Mouse (Mus musculus) Patski (cell line): Measurements from ENCODE around the gene Map3k14. TPM values are rescaled to one million over a fixed set of nuclear protein-coding genes. Genes with fewer than 3 reads are reported as not detected.

Experiments used
- ATAC-seq: fragments of 100-300 bp; one replicate; pipeline ENCODE4 v1.8.0; 2021
- CTCF ChIA-PET: fragments of 350-600 bp; sonication (Branson Sonifier 250); formaldehyde crosslinking; loops from one replicate; lab custom pipeline; 2022; ENCODE audit warnings: inconsistent platforms; lab: Charles Lee
- POLR2A ChIA-PET: fragments of 350-600 bp; sonication (Branson Sonifier 250); formaldehyde crosslinking; loops from one replicate; lab custom pipeline; 2022; ENCODE audit warnings: antibody characterized with exemption, inconsistent platforms; lab: Charles Lee
- DNase-seq: peaks from one replicate; pipeline ENCODE4 v3.0.0-alpha.2; 2011; ENCODE audit warnings: low read depth, low spot score
- H3K27me3 ChIP-seq: fragments of 371-371 bp; one replicate; pipeline ENCODE4 v1.5.1; 2021
- CTCF ChIP-seq: fragments of 100-300 bp; IDR thresholded peaks from one replicate; pipeline ENCODE4 v1.5.1; 2021
- in situ Hi-C: fragments of 300-500 bp; cut with MboI; formaldehyde crosslinking; loops from 3 replicates; pipeline ENCODE4 v1.11.1; 2018; ENCODE audit warnings: low pct_unique_long_range_greater_than_20kb, mixed read lengths
- polyA plus RNA-seq: library from polyadenylated mRNA; unstranded; gene quantifications from one replicate; pipeline ENCODE4 v1.2.3, GENCODE M21; 2021

Map3k14 gene
- polyA plus RNA-seq, 1 experiment from 2014 or later: 16.8 TPM

DNA sequence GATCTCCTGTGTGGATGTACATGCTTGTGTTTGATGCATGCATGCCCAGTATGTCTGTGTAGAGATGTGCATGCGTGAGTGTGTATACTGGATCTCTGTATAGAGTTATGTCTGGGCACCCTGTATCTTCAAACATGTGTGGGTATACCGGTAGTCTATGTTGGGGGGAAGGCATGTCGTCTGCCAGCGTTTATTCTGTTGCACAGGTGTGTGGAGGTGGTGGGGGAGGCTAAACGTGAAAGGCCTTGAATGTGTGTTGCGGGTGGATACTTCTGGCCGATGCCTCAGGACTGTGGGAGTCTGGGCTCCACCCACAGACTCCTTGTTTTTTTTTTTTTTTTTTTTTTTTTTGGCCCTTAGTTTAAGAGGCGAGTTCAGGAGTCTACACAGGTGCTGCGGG lies 85.9 kb downstream of the Map3k14 start:
- ChIA-PET CTCF (interaction anchor here (0.8 kb wide), 1 partner anchor 13 kb away, joined by 3 read pairs; no protein-coding TSS in a partner anchor), POLR2A (no interaction called here)
- in situ Hi-C loops: no loop called here
- no peak for TF ChIP-seq CTCF
- no peaks in the 10 kb centered on the region for H3K27me3 ChIP-seq
- ATAC-seq: no peak
- DNase-seq: no peak

DNA sequence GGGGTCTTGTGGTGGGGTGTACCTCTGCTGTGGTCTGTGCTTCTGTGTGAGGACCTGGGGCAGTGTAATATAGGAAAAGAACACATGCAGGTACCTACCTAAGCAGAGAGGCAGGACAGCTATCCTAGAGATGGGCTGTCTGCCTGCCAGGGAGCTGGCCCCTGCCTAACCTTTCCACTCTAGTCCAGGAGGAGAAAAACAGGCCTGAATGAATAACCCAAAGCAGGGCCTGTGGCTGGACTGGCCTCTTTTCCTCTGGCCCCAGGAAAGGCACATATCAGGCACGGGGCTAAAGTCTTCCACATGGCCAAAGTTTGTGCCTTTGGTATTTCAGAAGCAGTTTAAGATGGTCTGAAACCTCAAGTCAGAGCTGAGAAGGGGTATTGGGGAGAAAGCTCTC lies 86.8 kb downstream of the Map3k14 start:
- TF ChIP-seq CTCF: no peak
- POLR2A ChIA-PET: no interaction called here
- no peak for DNase-seq
- no peaks in the 10 kb centered on the region for H3K27me3 ChIP-seq
- ATAC-seq: no peak
- in situ Hi-C loops: no loop called here
- CTCF ChIA-PET: no interaction called here

DNA sequence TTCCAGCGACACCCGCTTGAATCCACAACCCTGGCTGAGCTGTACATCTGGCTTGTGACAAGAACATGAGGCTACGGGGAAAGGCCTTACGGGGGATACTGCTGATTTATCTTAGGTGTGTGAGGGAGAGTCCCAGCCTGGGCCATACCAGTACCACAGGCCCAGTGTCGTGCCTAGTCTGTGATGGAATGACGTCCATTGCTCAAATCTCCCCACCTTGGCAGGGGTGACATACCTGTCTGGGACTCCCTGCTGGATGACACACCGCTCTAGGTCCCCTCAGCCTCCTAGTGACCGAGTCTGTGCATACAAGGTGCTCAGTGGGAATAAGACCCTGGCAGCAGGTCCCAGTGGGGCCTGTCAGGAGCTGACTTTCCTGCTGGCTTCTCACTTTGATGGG lies 88.5 kb downstream of the Map3k14 start:
- ChIA-PET POLR2A (interaction anchor here (1.6 kb wide), 1 partner anchor 14 kb away, joined by 3 read pairs; no protein-coding TSS in a partner anchor), CTCF (no interaction called here)
- no peak for TF ChIP-seq CTCF
- DNase-seq: no peak
- ATAC-seq: no peak
- in situ Hi-C loops: no loop called here
- H3K27me3 ChIP-seq: no peaks in the 10 kb centered on the region

DNA sequence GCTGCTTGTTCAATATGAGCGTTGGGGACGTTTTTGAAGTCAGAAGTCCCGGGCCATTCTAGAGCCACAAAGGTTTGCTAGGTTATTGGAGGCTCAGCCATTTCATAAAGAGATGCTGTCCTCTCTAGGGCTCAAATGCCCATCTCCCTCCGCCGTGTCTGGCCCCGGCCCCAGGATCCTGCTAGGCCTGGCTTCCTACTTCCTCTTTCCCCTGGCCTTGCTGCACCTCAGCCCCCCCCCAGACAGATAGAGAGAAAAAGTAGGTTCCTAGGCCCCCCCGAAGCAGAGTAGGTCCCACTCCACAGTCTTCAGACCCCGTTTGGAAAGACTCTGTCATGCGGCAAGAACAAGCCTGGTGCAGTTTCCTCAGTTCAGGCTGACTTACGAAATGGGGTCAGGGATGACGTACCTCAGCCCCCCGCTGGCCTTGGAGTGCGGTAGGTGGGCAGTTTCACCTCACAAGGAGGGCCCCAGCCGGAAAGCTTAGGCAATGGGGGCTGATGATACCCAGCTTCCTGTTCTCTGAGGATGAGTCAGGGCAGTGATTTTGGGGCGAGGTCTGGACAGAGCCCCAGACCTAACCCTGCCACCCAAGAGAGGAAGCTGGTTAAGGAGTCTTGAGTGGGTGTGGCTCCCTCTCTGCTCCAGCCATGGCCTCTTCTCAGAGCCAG lies 89.3 kb downstream of the Map3k14 start:
- CTCF ChIA-PET: no interaction called here
- no peak for TF ChIP-seq CTCF
- DNase-seq: no peak
- in situ Hi-C loops: no loop called here
- ATAC-seq: no peak
- no peaks in the 10 kb centered on the region for H3K27me3 ChIP-seq
- POLR2A ChIA-PET: interaction anchor here (1.6 kb wide), 1 partner anchor 15 kb away, joined by 3 read pairs; no protein-coding TSS in a partner anchor

DNA sequence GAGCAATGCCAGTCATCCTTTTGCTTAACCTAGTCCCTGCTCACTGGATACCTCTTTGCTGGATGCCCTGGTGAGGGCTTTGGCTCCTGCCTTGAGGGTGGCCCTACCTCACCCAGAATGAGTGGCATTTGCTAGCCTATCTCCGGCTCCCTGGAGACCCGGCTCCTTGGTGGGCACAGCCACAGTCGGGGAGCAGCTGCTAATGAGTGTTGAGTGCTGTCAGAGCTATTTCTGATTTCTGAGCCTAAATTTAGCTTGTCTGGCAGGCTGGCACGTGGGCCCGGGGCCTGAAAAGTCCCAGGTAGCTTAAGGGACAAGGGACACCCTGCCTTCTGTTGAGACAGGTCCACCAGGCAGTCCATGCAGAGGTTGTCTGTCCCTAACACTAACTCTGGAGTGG lies 90.1 kb downstream of the Map3k14 start:
- in situ Hi-C loops: no loop called here
- no peaks in the 10 kb centered on the region for H3K27me3 ChIP-seq
- no peak for TF ChIP-seq CTCF
- ATAC-seq (no peak), DNase-seq (no peak)
- CTCF ChIA-PET: no interaction called here
- POLR2A ChIA-PET: interaction anchor here (1.6 kb wide), 1 partner anchor 16 kb away, joined by 3 read pairs; no protein-coding TSS in a partner anchor

DNA sequence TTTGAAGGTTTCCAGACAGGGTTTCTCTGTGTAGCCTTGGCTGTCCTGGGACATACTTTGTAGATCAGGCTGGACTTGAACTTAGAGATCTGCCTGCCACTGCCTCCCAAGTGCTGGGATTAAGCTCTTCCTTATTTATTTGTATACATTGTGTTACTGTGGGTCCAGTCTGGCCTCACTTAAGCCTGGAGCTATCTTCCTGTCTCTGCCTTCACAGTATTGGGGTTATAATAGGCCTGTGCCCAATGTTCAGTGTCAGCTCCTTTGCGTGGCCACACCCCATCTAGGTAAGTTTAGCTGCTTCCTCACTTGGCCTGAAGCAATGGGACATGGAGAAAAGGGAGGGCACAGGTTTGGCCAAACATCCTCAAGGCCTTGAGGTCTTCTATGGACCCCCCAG lies 90.8 kb downstream of the Map3k14 start:
- H3K27me3 ChIP-seq: no peaks in the 10 kb centered on the region
- in situ Hi-C loops: no loop called here
- CTCF ChIA-PET: interaction anchor here (1.5 to 3.1 kb wide), 3 partner anchors 8 to 148 kb away, joined by 5 to 13 read pairs (median 5); no protein-coding TSS in a partner anchor
- ATAC-seq (no peak), DNase-seq (no peak)
- TF ChIP-seq CTCF: no peak
- POLR2A ChIA-PET: interaction anchor here (1.4 kb wide), 1 partner anchor 8 kb away, joined by 3 read pairs; no protein-coding TSS in a partner anchor

DNA sequence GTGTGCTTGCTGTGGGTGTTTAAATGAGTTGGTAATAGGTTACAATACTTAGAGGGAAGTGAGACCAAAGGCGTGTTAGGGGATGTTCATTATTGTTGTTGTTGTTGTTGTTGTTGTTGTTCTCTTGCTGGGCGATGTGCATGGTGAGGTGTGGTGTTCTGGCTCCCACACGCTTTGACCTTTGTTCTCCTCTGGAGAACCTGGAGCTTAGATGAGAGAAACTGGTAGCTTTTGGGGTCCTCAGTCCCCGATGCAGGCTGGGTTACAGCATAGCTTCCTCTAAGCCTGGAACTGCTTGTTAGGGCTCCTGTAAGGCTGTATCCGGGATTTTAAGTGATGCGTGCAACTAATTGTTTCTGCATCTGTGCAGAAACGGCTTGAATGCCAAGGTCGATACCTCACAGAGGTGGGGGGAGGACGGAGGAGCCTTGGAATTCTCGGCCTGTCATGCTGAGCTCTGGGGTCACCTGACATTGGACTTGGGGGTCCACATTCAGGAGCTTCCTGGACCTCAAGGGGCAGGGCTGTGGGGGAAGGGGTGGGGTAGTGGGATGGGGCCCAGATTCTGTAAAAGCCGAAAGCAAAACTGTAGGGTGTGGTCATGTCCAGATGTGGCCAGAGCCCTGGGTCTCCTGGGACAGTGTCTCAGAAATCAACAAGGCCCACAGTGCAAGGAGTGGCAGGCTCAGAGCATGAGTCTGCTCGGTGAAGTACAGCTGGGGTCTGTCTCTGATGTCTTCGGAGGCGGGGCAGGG lies 91.4 kb downstream of the Map3k14 start:
- ATAC-seq: no peak
- CTCF ChIA-PET: interaction anchor here (1.0 to 3.1 kb wide), 7 partner anchors 9 to 149 kb away, joined by 3 to 13 read pairs (median 5); partner anchors contain the start of genes Acbd4 and Plcd3
- POLR2A ChIA-PET: interaction anchor here (0.6 to 1.5 kb wide), 3 partner anchors 8 to 81 kb away, joined by 3 to 7 read pairs (median 3); partner anchors contain the start of gene Hexim1

DNA sequence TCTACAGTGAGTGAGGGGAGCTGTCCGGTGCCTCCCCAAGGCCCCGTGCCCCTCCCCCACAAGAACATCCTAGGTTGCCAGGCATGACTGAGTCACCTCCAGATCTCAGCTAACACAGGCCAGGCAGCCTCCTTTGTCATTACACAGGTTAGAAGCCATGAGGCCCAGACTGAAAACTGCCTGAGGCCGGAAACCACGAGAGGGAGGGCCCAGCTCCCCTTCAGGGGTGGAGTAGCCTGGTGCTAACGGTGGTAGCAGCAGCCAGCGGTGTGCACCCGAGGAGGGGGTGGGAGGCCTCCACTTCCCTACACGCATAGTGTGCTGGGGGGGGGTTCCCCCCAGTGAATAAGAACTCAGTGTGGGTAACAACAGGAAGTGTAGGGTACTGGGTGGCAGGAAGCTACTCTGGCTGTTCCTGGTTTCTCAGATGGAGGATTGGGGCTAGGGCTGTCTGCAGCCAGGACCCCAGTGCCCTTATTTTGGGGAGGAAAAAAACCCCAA lies 92.3 kb downstream of the Map3k14 start:
- peak; percentile 47 for ATAC-seq

More for the DNA sequence above, 91.4 kb downstream of the Map3k14 start:
- no peak for TF ChIP-seq CTCF
- DNase-seq: no peak
- H3K27me3 ChIP-seq: no peaks in the 10 kb centered on the region
- in situ Hi-C loops: no loop called here

DNA sequence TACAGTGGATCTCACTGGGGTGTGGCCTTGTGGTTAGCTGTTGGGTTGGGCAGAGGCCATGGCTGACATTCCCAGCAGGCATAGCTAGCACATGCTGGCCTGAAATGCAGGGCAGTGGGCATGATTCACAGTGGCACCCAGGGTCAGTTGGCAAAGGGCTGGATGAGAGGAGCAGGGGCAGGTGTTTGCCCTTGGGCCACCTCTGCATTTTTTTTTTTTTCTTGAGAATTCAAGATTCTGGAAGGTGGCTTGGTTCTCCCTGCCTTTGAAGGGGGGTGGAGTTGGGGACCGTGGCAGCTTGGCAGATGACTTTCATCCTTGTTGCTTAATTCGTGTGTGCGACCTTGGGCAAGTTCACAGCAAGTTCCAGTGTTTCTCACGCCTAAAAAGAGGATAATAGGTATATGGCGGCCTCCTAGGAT lies 92.8 kb downstream of the Map3k14 start:
- in situ Hi-C loops: no loop called here
- ATAC-seq (peak; percentile 5), DNase-seq (peak; percentile 42)
- CTCF ChIA-PET: interaction anchor here (1.0 to 3.1 kb wide), 6 partner anchors 10 to 150 kb away, joined by 3 to 13 read pairs (median 5); partner anchors contain the start of genes Acbd4 and Plcd3
- H3K27me3 ChIP-seq: no peaks in the 10 kb centered on the region
- POLR2A ChIA-PET: interaction anchor here (1.5 kb wide), 1 partner anchor 59 kb away, joined by 7 read pairs; the partner anchor contains the start of gene Hexim1
- TF ChIP-seq CTCF: no peak

More for the DNA sequence above, 92.3 kb downstream of the Map3k14 start:
- ChIA-PET CTCF (interaction anchor here (1.0 to 3.1 kb wide), 9 partner anchors 10 to 150 kb away, joined by 3 to 13 read pairs (median 5); partner anchors contain the start of genes Acbd4 and Plcd3), POLR2A (interaction anchor here (1.5 kb wide), 1 partner anchor 60 kb away, joined by 7 read pairs; the partner anchor contains the start of gene Hexim1)
- TF ChIP-seq CTCF: no peak
- in situ Hi-C loops: no loop called here
- peak; percentile 48 for DNase-seq
- H3K27me3 ChIP-seq: no peaks in the 10 kb centered on the region

DNA sequence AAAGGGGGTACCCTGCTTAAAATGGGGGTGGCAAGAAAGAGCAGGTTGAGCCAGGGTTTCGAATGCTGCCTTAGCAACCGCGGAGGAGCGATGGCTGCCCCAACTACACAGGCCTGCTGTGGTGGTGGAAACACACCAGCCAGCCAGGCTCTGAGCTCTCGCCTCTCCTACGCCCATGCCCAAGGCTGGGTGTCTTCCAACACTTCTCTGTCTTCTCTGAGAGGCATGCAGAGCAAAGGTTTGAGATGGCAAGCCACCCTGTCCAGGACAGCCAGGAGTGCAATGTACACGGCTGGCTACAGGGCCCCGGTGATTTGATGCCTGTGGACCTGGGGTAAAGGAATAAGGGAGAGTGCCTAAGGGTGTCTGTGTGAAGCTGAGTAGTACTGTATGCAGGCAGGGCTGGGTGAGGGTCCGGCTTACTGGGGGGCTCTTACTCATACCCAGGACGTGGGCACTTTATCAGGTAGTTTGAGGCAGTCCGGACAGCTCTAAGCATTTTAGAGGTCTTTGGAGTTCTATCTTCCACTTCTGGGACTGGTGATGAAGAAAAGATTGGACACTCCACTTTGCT lies 93.4 kb downstream of the Map3k14 start:
- DNase-seq: no peak
- ATAC-seq: no peak
- no peak for TF ChIP-seq CTCF
- ChIA-PET CTCF (interaction anchor here (1.3 to 3.1 kb wide), 5 partner anchors 11 to 151 kb away, joined by 3 to 13 read pairs (median 5); partner anchors contain the start of genes Acbd4 and Plcd3), POLR2A (interaction anchor here (1.2 to 1.5 kb wide), 2 partner anchors 59 to 88 kb away, joined by 3 to 7 read pairs; partner anchors contain the start of gene Hexim1)
- in situ Hi-C loops: no loop called here
- no peaks in the 10 kb centered on the region for H3K27me3 ChIP-seq
